Mouse (Mus musculus): ENCODE data around the gene Slc16a6. TPM values are rescaled to one million over a fixed set of nuclear protein-coding genes. Genes with fewer than 3 reads are reported as not detected.

The Slc16a6 gene
- 23.4 and 34.7 TPM in 2 replicates for polyA plus RNA-seq (2012; ENCODE audit: insufficient read depth, low replicate concordance)

GRCm38 (mm10) chr11:109473171-109474085 lies at the start of gene Slc16a6, which contains the start of gene Arsg:
Slc16a6 (minus strand) TSS chr11:109473598.
Arsg (plus strand) TSS chr11:109473374.
- H3K27me3 ChIP-seq (replicated peaks) = no peaks in the 10 kb centered on the region
- TF ChIP-seq GATA1 (IDR thresholded peaks at IDR 0.05; ENCODE audit: borderline replicate concordance, low read length) (no peak), FLI1 (IDR thresholded peaks at IDR 0.05; ENCODE audit: low read length) (no peak)
- H3K36me3 ChIP-seq (replicated peaks; ENCODE audit: low read length) = peaks cover 20% of the 10 kb centered on the region
- H3K4me3 ChIP-seq (replicated peaks) = peak within 1 kb of the TSS; percentile 99
- peaks cover 74% of the 10 kb centered on the region for H3K4me1 ChIP-seq
- H3K9me3 ChIP-seq = no peaks in the 10 kb centered on the region

DNA sequence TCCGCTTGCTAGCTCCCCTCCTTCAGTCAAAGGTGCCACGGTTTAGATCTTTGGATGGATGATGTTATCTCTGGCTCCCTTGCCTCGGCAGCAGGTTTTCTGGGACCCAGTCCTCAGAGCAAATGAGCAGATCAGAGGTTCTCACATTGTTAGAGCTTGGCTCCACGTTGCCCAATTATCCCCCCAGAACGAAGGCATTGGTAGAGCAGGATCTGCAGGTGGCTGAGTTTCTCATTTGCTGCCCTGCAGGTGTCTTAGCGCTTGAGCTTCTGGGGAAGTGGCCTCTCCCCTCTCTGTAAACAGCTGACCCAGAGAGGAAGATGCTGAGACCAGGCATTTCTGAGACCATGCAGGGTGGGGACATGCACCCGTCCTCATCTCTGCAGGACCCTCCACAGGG lies 47.6 kb upstream of the Slc16a6 start:
- Histone ChIP-seq H3K36me3 (replicated peaks; ENCODE audit: low read length) (peaks cover 38% of the 10 kb centered on the region), H3K4me3 (replicated peaks) (no peak overlapping the region), H3K9me3 (no peaks in the 10 kb centered on the region), H3K4me1 (peaks cover 29% of the 10 kb centered on the region), H3K27me3 (replicated peaks) (peaks cover 10% of the 10 kb centered on the region)
- TF ChIP-seq FLI1 (IDR thresholded peaks at IDR 0.05; ENCODE audit: low read length) (no peak), GATA1 (IDR thresholded peaks at IDR 0.05; ENCODE audit: borderline replicate concordance, low read length) (no peak)

GRCm38 (mm10) chr11:109517816-109518215 lies 44.4 kb upstream of the Slc16a6 start:
- no peak for TF ChIP-seq FLI1 (IDR thresholded peaks at IDR 0.05; ENCODE audit: low read length)
- TF ChIP-seq GATA1 (IDR thresholded peaks at IDR 0.05; ENCODE audit: borderline replicate concordance, low read length) = no peak
- Histone ChIP-seq H3K27me3 (replicated peaks) (peaks cover 10% of the 10 kb centered on the region), H3K9me3 (no peaks in the 10 kb centered on the region), H3K4me1 (peaks cover 18% of the 10 kb centered on the region), H3K36me3 (replicated peaks; ENCODE audit: low read length) (peaks cover 25% of the 10 kb centered on the region), H3K4me3 (replicated peaks) (no peak overlapping the region)

GRCm38 (mm10) chr11:109517330-109517729 lies 43.9 kb upstream of the Slc16a6 start:
- Histone ChIP-seq H3K27me3 (replicated peaks) (peaks cover 10% of the 10 kb centered on the region), H3K4me3 (replicated peaks) (no peak overlapping the region), H3K36me3 (replicated peaks; ENCODE audit: low read length) (peaks cover 20% of the 10 kb centered on the region), H3K9me3 (no peaks in the 10 kb centered on the region), H3K4me1 (peaks cover 18% of the 10 kb centered on the region)
- no peak for TF ChIP-seq FLI1 (IDR thresholded peaks at IDR 0.05; ENCODE audit: low read length)
- TF ChIP-seq GATA1 (IDR thresholded peaks at IDR 0.05; ENCODE audit: borderline replicate concordance, low read length) = no peak

DNA sequence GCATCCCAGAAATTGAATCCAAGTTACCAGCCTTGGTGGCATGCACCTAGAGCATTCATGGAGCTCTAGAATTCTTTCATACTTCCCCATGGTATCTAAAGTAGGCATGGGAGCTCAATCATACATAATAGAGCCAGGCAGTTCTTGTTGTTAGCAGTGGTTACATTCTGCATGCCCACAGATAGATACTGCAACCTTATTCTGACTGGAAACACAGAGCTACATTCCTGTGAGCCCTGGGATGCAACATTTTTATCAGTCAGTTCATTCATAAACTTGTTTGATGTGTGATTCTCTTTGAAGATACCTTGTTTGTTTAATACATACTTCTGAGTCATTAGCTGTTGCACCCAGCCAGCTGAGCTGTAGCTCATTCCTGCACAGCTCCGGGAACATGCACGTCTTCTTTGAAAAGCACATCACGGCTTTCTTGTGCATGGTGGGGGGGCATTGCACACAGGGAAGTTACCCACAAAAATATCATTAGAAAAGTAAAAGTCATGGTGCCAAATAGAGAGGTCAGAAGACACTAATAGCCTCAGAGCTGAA lies 40.7 kb upstream of the Slc16a6 start:
- TF ChIP-seq GATA1 (IDR thresholded peaks at IDR 0.05; ENCODE audit: borderline replicate concordance, low read length) (no peak), FLI1 (IDR thresholded peaks at IDR 0.05; ENCODE audit: low read length) (no peak)
- Histone ChIP-seq H3K36me3 (replicated peaks; ENCODE audit: low read length) (no peaks in the 10 kb centered on the region), H3K4me1 (peaks cover 18% of the 10 kb centered on the region), H3K9me3 (0 out of 2 replicates have a peak, but pooled peaks cover 3% of the 10 kb centered on the region), H3K27me3 (replicated peaks) (peaks cover 8% of the 10 kb centered on the region), H3K4me3 (replicated peaks) (no peak overlapping the region)

- TF ChIP-seq GATA1 (IDR thresholded peaks at IDR 0.05; ENCODE audit: borderline replicate concordance, low read length) = no peak
- no peak for TF ChIP-seq FLI1 (IDR thresholded peaks at IDR 0.05; ENCODE audit: low read length)
- Histone ChIP-seq H3K4me3 (replicated peaks) (no peak overlapping the region), H3K9me3 (0 out of 2 replicates have a peak, but pooled peaks cover 3% of the 10 kb centered on the region), H3K36me3 (replicated peaks; ENCODE audit: low read length) (no peaks in the 10 kb centered on the region), H3K4me1 (peaks cover 9% of the 10 kb centered on the region), H3K27me3 (replicated peaks) (peaks cover 8% of the 10 kb centered on the region)
Observed at GRCm38 (mm10) chr11:109512995-109513675, 39.7 kb upstream of the Slc16a6 start.

DNA sequence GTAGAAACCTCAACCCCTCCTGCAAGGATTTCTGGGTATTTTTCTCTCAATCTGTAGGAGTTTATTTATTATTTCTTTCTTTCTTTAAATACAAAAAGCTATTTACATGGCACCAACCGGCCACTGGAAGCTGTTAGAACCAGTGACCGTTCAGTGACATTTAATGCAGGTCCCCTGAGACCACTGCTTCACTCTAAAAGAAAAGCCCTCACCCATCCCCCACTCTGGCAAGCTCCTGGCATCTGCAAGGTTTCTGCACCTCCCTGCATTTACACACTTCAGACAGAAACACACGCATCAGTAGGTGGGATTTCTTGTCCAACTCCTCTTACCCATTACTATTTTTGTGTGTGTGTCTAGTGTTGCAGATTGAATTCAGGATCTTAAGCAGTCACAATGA lies 33.7 kb upstream of the Slc16a6 start:
- H3K9me3 ChIP-seq = 0 out of 2 replicates have a peak, but pooled peaks cover 3% of the 10 kb centered on the region
- H3K4me3 ChIP-seq (replicated peaks) = no peak overlapping the region
- peaks cover 2% of the 10 kb centered on the region for H3K27me3 ChIP-seq (replicated peaks)
- TF ChIP-seq GATA1 (IDR thresholded peaks at IDR 0.05; ENCODE audit: borderline replicate concordance, low read length) = no peak
- TF ChIP-seq FLI1 (IDR thresholded peaks at IDR 0.05; ENCODE audit: low read length) = no peak
- no peaks in the 10 kb centered on the region for H3K36me3 ChIP-seq (replicated peaks; ENCODE audit: low read length)
- H3K4me1 ChIP-seq = peaks cover 9% of the 10 kb centered on the region

- TF ChIP-seq GATA1 (IDR thresholded peaks at IDR 0.05; ENCODE audit: borderline replicate concordance, low read length) = no peak
- TF ChIP-seq FLI1 (IDR thresholded peaks at IDR 0.05; ENCODE audit: low read length) = no peak
- Histone ChIP-seq H3K9me3 (no peaks in the 10 kb centered on the region), H3K4me3 (replicated peaks) (no peak overlapping the region), H3K27me3 (replicated peaks) (peaks cover 2% of the 10 kb centered on the region), H3K36me3 (replicated peaks; ENCODE audit: low read length) (no peaks in the 10 kb centered on the region), H3K4me1 (peaks cover 11% of the 10 kb centered on the region)
Observed at GRCm38 (mm10) chr11:109505823-109506222, 32.4 kb upstream of the Slc16a6 start.

GRCm38 (mm10) chr11:109504977-109505376 lies 31.6 kb upstream of the Slc16a6 start:
- Histone ChIP-seq H3K9me3 (no peaks in the 10 kb centered on the region), H3K4me1 (peaks cover 15% of the 10 kb centered on the region), H3K36me3 (replicated peaks; ENCODE audit: low read length) (no peaks in the 10 kb centered on the region), H3K4me3 (replicated peaks) (no peak overlapping the region), H3K27me3 (replicated peaks) (peaks cover 2% of the 10 kb centered on the region)
- TF ChIP-seq GATA1 (IDR thresholded peaks at IDR 0.05; ENCODE audit: borderline replicate concordance, low read length) (no peak), FLI1 (IDR thresholded peaks at IDR 0.05; ENCODE audit: low read length) (no peak)
